Mouse (Mus musculus) spleen, postnatal 14 days (tissue): Measurements from ENCODE around the gene Sox5.

Source experiments
- DNase-seq, 2 experiments: peaks; one replicate each; pipeline ENCODE4 v3.0.0; 2021 to 2022; ENCODE audit warnings: low spot score in 2 of 2

Gene Sox5

GRCm38 (mm10) chr6:143943126-143943525 is 838.7 kb downstream of the Sox5 start:
- DNase-seq = no peak

GRCm38 (mm10) chr6:143941291-143941785 is 840.4 kb downstream of the Sox5 start:
- no peak for DNase-seq

DNA sequence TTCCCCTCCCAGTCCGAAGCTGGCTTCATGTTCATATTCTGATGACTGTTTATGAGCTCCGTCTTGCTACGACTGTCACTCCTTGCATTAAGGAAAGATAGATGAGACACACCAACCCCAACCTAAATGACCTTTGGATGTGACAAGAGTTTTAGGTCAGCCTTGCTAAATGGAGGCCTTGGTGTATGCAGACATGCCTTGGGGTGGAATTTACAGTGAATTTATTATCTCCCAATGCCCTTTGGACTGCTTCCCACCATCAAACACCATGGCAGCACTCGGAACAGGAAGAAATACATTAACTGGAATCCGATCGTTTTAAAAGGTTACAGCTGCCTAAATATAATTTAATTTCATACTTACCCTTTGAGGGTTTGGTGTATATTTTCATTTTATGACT is 858.6 kb downstream of the Sox5 start:
- DNase-seq = no peak

DNA sequence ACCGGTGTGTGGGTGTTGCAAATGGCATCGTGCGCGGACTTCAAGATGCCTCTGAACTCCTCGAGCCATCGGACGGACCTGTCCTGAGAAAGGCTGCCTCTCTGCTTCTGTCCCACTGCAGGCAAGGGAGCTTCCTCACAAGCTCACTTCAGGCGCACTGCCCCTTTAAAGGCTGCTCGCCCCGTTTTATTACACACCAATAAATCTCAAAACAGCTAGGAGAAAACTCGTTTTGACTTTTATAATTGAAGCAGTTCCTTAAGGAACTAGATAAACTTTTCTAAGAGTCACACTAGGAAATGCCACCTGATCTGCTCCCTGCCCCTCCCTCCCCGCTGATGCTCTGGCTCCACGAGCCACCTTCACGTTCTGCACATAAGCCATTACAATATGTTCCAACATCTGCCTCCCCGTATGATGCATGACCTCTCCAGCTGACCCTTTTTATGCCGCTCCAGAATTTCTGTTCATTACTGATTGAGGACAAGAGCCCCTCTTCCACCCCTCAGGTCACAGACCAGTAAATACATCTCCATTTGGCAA is 863.3 kb downstream of the Sox5 start:
- DNase-seq = no peak

- DNase-seq = no peak
Observed at GRCm38 (mm10) chr6:143916152-143916735, 865.5 kb downstream of the Sox5 start.

- DNase-seq = no peak
Observed at GRCm38 (mm10) chr6:143915686-143916085, 866.1 kb downstream of the Sox5 start.

- no peak for DNase-seq
Observed at GRCm38 (mm10) chr6:143912316-143912715, 869.5 kb downstream of the Sox5 start.

- DNase-seq = no peak
Observed at GRCm38 (mm10) chr6:143904693-143905031, 877.1 kb downstream of the Sox5 start.

DNA sequence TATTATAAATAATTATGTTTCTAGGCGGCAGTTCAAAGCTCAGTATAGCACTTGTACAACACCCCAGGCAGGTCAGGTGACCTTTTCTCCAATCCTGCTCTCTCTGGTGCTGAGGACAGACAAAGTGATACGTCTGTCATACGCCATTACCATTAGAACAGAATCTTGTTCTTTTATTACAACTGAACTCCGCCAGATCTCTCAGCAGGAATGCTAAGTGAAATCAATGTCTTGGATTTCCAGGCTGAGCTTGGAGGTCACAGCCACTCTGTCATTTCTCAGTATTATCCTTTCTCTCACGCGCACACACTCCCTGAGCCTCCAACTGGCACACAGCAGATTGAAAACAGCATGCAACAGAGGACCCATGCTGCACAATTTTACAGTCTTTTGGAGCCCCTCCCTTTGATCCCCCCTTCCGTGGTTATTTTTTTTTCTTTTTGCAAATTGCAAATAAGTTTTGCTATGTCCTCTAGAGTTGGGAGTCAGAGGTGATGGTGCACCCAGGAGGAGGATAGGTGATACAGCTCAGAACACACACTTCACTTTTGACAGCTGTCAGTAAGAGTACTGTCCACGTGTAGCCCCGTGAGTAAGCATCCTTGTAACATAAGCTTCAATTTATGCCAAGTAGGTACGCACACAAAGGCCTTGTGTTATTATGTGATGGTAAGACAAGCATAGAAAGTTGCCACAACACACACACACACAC is 877.6 kb downstream of the Sox5 start:
- DNase-seq = no peak

DNA sequence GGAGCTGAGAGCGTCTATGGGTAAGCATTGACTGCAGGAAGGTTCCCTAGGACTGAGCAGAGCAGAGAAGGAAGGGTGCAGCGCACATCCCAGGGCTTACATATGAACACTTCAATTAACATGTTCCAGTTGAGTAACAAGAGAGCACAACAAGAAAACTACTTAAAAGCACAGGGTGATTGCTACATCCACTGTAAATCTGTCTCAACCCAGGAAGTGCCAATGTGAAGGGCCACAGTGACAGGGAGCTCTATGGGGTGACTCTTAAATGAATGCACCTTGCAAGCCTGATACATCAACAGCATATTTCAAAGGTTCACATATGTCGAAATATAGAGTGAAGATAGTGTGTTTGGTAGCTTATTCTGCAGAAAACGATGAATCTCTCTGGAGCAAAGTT is 880.9 kb downstream of the Sox5 start:
- no peak for DNase-seq

DNA sequence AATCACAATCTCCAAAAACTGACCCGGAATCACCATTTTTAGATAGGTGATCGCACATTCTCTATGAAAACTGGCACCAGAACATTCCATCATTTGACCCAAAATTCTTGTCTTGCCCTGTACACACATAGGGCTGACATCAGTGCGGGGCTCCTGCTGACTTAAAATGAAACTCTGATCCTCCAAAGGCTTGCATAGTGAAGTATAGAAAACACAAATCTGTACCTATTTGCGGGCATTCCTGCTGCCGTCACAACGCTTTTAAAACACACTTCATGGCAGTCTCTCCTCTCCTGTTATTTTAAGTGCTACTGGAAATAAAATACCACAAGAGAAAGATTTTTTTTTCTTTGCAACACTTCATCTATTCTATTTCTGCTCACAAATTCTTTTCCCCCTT is 886.7 kb downstream of the Sox5 start:
- DNase-seq = no peak

GRCm38 (mm10) chr6:143892869-143893268 is 888.9 kb downstream of the Sox5 start:
- DNase-seq = no peak

DNA sequence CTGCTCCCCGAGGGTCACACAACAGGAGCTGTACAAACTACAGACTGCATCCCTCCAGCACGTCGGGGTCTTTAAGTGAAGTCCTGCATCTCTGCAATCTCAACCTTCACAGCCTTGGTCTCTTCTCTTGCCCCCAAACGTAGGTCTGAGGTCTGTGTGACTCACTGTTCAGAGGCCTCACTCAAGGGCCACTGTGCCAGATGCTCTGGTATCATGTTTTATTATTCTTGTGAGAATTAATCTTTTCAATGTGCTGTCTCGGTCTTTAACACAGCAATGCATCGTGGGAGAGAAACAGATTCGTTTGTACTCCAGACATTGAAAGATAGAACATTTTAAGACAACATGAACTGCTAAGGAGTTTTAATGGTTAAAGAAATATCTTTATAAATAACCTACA is 893.2 kb downstream of the Sox5 start:
- no peak for DNase-seq

DNA sequence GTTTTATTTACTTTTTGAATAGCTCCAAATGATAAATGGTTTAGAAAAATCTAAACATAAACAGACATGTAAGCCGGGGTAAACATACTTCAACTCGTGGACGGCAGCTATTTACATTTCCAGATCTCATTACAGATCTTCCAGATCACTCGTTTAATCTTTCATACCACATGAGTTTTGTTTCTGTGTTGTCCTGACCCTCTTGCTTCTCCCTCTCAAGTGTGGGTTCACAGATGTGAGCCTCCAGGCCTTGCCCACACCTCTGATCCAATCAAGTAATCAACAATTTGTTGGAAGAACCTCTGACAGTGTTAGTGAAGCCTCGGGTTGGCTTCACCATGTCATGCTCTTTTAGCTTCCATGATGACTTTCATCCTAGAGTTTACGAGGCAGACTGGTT is 903.3 kb downstream of the Sox5 start:
- DNase-seq = no peak

GRCm38 (mm10) chr6:143868790-143869189 is 913.0 kb downstream of the Sox5 start:
- DNase-seq = no peak

- no peak for DNase-seq
Observed at GRCm38 (mm10) chr6:143868155-143868685, 913.6 kb downstream of the Sox5 start.

- DNase-seq = no peak
Observed at GRCm38 (mm10) chr6:143867029-143867428, 914.7 kb downstream of the Sox5 start.

GRCm38 (mm10) chr6:143866566-143866965 is 915.2 kb downstream of the Sox5 start:
- no peak for DNase-seq

DNA sequence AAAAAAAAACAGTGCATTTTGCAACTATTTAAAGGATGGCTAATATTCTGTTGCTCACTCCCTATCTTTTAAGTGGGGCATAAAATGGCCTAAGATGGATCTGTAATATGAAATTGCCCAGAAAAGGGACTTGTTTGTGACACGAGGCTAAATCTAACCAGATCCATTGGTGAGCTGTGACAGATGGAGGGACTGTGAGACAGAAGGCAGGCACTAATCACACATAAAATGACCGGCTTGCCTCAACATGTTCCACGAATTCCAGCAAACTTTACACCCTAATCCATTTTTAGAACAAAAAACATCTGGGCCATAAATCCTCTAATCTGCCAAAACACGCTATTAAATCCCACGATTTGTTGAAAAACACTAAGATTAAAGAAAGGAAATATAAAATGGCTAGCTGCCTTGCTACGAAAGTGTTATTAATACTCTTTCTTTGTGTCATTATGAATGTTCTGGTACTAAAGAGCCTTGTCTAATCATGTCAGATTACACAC is 919.1 kb downstream of the Sox5 start:
- DNase-seq = no peak

DNA sequence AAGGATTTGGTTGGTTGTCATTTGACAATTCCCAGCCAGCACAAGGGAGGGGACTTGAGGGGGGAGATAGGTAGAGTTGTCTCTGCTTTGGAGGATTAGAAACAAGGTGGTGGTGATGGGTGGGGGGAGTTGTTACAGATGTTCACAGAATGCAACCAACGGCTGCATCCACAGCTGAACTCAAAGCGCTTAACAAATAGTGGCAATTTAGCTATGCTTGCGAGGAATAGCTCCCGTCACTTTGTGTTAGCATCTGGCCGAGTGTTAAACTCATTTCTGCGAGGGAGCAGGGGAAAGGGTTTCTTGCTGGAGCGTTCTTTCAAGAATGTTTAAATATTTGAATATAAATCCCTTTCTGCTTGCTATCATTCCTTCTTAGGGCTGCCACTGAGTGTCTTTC is 921.7 kb downstream of the Sox5 start:
- no peak for DNase-seq

DNA sequence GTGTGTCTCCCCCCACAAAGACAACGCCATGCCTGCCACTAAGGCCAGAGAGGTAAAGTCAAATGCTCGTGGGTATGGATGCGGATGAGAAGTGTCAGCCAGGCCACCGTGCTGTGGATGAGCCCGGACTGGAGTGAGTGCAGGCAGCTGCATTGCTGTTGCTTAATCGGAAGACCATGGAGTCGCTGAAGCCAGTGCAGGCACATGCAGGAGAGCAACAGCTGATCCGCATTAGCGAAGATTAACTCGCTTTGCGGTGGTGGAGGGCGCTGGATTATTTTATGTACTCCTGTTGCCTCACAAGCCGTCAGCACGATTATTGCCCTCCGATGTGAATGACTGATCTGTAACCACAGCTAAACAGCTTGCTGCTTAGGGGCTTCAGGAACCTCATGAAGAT is 922.2 kb downstream of the Sox5 start:
- DNase-seq = no peak

- DNase-seq = no peak
Observed at GRCm38 (mm10) chr6:143858551-143858950, 923.2 kb downstream of the Sox5 start.

DNA sequence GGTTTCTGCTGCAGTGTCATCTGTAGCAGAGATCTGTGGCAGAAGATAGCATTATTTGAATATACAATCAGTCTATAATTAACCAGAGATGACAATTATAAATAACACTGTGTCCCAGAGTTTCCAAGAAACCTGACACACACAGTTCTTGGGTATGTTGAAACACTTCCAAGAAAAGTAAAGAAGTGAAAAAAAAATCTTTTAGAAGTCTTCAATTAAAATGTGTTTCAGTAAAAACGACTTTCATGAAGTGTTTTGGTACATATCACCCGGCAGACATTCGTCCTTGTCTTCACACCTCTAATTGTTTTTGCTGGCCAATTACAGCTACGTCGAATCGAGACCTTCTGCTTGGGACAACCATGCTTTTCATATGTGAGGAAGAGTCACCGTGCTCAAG is 924.4 kb downstream of the Sox5 start:
- DNase-seq = no peak
